Mouse (Mus musculus) central nervous system, embryonic 18 days (tissue): ENCODE data around the gene Hpn. TPM values are rescaled to one million over a fixed set of nuclear protein-coding genes. Genes with fewer than 3 reads are reported as not detected.

ENCODE experiments used
- polyA plus RNA-seq: library from polyadenylated mRNA; depleted of rRNA; stranded (reverse); fragments of >200 nt; gene quantifications from 2 replicates; pipeline ENCODE4 v1.2.3, GENCODE M21; 2012; rRNA removed

The Hpn gene
- polyA plus RNA-seq = 0.83 and 0.88 TPM in 2 replicates

DNA sequence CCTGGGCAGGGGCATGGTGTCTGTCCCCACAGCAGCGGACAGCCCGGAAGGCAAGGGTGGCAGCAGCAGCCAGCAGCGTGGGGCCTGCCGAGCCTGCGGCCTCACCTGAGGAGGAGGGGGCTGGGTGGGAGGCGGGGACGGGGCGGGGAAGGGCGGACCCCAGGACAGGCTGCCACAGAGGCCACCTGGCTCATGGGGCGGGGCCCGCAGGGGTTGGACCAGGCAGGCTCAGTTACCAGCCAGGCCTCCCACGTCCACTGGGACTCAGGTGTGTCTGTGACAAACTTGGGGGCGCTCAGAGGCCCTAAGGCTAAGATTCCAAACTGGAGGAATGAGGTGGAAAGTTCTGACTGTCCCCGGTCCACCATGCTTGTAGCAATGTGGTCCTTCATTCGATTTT lies at the start of gene Hpn:
Gene Hpn, minus strand, starts transcription at position 109 of the 400 bp plus-strand sequence.

DNA sequence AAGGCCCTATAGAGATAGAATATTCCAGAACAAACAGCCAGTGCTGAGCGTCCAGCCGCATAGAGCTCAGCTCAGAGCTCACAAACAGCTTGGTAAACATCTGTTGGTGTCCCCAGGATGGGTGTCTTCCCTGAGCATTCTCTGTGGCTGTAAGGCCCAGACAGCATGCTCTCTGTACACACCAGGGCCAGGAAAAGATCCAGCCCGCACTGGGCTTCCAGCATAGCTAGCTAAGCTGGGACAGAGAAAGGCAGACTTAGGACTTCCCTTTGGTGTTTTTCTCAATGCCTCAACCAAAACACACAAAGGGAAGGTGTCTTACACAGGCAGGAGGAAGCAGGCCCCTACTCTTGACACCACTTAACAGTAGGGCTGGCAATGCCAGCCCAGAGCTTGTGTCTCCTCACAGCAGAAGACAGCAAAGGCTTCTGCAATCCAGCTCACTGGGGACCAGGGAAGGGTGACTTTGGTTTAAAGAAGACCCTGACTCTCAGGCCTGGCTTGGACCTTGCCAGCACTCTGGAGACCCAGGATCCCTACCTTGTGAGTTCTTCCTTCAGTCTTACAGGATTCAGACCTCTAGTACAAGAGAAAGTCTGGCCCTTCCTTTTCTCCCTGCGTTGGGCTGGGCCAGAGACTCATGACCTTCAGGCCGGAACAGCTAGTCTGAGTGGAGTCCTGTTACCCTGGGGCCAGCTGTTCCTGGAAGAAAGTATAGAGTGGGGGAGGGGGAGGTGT lies 40.4 kb upstream of the Hpn start, which contains the start of gene Gramd1a:
Gene Gramd1a, minus strand, starts transcription at position 601 of the 738 bp plus-strand sequence.

DNA sequence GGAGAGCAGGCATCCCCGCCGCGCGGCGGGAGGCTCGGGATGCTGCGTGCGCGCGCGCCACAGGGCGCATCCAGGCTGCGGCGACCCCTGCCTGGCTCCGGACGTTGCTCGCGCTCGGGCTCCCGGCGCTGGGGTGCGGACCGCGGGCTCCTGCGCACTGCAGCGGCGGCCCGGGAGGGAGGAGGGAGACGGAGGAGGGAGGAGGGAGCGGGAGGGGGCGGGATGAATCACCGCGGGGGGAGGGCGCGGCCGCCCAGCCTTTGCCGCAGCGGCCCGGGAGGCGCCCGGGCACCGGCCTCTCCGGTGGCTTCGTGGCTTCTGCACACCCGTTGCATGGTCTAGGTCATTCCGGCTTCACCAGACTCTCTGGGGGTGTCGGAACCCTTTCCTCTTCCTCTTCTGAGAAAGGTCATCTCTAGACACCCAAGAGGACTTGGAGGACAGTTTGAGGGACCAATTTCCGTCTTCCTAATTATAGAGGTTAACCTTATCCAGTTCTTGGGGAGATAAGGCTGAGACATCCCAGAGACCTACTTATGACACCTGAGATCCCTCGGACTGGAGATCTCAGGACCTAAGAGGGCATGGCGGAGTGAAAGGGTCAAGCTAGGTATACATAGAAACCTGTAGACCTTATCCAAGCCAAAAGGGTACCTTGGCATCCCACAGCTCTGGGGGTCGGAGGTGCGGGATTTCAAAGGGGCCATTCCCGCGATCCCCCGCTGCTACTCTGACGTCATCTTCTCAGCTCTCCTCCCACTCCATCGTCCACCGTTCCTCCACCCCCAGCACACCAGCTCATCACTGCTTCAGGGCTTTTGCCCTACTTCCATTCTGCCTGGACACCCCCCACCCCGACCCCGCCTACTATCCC lies 12.0 kb upstream of the Hpn start, which contains the start of gene Scn1b:
Gene Scn1b, minus strand, starts transcription at position 153 of the 874 bp plus-strand sequence.

DNA sequence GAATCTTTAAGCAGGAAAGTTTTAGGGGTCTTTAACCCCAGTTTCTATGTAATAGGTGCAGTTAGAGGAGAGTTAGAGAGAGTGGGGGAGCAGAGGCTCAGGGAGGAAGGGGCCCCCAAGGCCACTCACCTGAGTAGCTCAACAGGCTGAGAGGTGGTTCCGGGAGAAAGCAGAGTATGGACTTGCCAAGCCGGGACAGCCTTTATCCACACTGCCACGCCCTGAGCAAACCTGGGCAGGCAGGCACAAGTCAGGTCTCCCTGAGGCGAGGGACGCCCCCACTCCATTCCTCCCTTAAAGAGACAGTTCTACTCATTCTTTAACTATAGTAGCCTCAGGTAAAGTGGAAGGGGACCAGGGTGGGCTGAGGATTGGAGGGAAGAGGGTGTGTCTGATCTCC lies 38.6 kb downstream of the Hpn start, which contains the start of gene Fxyd3:
Gene Fxyd3, minus strand, starts transcription at position 213 of the 400 bp plus-strand sequence.

DNA sequence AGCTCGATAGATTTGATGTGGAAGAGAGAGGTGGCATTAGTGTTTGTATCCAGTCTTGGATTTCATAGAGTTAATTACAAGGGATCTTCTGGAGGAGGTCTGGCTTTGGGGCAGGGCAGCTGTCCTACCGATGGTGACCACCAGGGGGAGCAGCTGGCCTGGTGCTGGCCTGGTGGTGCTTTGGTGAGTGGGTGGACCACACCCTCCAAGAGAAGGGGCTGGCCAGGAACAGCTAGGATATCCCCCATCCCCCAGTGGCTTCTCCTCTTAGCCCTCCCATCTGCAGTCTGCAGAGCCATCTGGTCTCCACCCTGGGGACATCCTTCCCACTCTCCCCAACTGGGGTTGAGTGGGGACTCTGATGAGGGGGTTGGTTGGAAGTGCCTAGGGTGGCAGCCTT lies 56.0 kb downstream of the Hpn start, which contains the start of gene Lgi4:
Gene Lgi4, plus strand, starts transcription at position 235 of the 400 bp plus-strand sequence.

DNA sequence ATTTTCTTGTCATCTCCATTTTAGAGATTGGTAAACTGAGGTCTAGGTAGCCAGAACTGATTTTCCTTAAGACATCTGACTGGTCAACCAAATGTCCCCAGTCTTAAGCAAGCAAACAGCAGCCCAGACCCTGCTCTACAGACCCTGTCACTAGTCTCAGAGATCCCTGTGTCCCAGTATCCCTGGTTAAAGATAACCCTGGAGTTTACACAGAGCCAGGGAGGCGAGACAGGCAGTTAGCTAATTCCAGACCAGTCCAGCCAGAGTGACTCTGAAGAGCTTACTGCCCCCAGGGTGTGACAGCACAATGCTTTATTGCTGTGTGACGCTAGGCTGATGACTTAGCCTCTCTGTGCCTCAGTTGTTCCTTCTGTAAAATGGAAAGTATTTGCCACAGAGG lies 58.0 kb downstream of the Hpn start, which contains the start of gene Fxyd1:
Gene Fxyd1, minus strand, starts transcription at position 129 of the 400 bp plus-strand sequence.

DNA sequence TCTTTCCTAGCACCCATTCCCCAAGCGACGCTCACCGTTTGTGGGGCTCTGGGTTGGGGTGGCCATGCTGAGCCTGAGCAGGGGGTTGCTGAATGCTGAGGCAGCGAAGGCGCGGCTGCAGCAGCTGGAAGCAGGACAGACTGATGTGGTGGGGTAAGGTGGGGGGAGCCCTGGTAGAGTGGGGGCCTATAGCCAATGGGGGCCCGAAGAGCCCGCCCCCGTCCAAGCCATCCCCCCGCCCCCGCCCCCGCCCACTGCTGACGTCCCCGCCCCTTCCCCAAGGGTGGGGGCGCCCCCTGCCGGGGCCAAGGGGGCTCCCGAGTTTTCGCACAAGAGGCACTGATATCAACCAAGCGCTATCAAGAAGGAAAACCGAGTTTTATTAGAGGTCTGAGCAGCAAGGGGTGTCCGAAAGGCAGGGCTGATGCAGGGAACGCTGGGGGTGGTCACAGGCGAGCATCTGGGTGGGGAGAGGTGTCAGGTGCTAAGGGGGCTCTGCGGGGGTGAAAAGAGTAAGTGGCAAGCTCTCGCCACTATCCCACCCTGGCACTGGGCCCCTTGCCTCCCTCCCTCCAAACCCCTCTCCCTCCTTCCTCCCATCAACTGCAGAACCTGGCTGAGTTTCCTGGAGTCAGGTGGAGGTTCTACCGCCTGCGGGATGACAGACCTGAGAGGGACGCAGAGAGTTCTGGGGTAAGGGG lies 63.6 kb downstream of the Hpn start, which contains the start of gene Fxyd7:
Gene Fxyd7, minus strand, starts transcription at position 147 of the 701 bp plus-strand sequence.

Other genes with a start within 250 kb of the Hpn start
- 0.05 and 0.28 TPM in 2 replicates for gene Cd22, start 234.9 kb downstream of the Hpn start, polyA plus RNA-seq
- 2.1 and 3.7 TPM in 2 replicates for gene Mag, start 200.4 kb downstream of the Hpn start, polyA plus RNA-seq
- gene Hamp2, start 190.6 kb downstream of the Hpn start, polyA plus RNA-seq = not detected in 2 replicates
- gene Hamp, start 171.3 kb downstream of the Hpn start, polyA plus RNA-seq = 0.30 TPM in 1 of 2 replicates, not detected in the other
- 151 and 162 TPM in 2 replicates for gene Usf2, start 158.5 kb downstream of the Hpn start, polyA plus RNA-seq
- 15.1 and 19.2 TPM in 2 replicates for gene Lsr, start 141.8 kb downstream of the Hpn start, polyA plus RNA-seq
- 0.39 and 0.44 TPM in 2 replicates for gene Fam187b, start 141.5 kb downstream of the Hpn start, polyA plus RNA-seq
- gene Fxyd5, start 72.8 kb downstream of the Hpn start, polyA plus RNA-seq = 25.6 and 27.1 TPM in 2 replicates
- gene Fxyd7, start 63.8 kb downstream of the Hpn start, polyA plus RNA-seq = 181 and 192 TPM in 2 replicates
- 15.8 and 27.5 TPM in 2 replicates for gene Fxyd1, start 58.1 kb downstream of the Hpn start, polyA plus RNA-seq
- 1.1 and 2.0 TPM in 2 replicates for gene Lgi4, start 55.9 kb downstream of the Hpn start, polyA plus RNA-seq
- gene Fxyd3, start 38.6 kb downstream of the Hpn start, polyA plus RNA-seq = 0.12 and 1.5 TPM in 2 replicates
- 40.6 and 44.1 TPM in 2 replicates for gene Scn1b, start 11.7 kb upstream of the Hpn start, polyA plus RNA-seq
- 407 and 430 TPM in 2 replicates for gene Gramd1a, start 40.6 kb upstream of the Hpn start, polyA plus RNA-seq
- not detected in 2 replicates for gene Scgb2b2, start 175.2 kb upstream of the Hpn start, polyA plus RNA-seq
- not detected in 2 replicates for gene Scgb1b2, start 176.5 kb upstream of the Hpn start, polyA plus RNA-seq
- not detected in 2 replicates for gene Scgb2b3, start 246.8 kb upstream of the Hpn start, polyA plus RNA-seq